Mouse (Mus musculus): ENCODE measurements around the gene Gm28048. TPM values are rescaled to one million over a fixed set of nuclear protein-coding genes. Genes with fewer than 3 reads are reported as not detected.
A peak's percentile ranks its signal among the peaks of the same experiment; 100 is the strongest.

Gm28048 gene
- polyA plus RNA-seq, 1 experiment from 2014 or later, result 14.0 TPM

DNA sequence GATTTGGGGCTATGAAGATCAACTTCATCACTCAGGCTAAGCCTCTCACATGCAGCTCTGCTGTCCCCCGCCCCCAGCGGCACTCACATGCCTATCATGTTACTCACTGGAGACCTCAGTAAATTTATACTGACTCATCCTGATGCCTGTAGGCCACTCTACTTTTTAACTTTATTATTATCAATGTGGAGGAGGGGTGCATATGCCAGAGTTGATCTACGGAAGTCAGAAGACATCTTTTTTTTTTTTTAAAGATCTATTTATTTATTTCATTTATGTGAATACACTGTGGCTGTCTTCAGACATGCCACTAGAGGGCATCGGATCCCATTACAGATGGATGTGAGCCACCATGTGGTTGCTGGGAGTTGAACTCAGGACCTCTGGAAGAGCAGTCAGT is 16.4 kb downstream of the Gm28048 start:
- Histone ChIP-seq H3K4me2 (replicated peaks; ENCODE audit: low read depth) (no peak overlapping the region), H3K9ac (ENCODE audit: low read length) (no peak overlapping the region), H3K4me3 (ENCODE audit: low read depth, low read length) (no peak overlapping the region), H3K4me1 (replicated peaks; ENCODE audit: control insufficient read depth, insufficient read depth) (no peaks in the 10 kb centered on the region), H3K27ac (replicated peaks) (no peak overlapping the region), H3K9me3 (ENCODE audit: control insufficient read depth, low read length) (0 out of 2 replicates have a peak, but pooled peaks cover 3% of the 10 kb centered on the region), H3K36me3 (ENCODE audit: control insufficient read depth, insufficient read depth, low read length) (no peaks in the 10 kb centered on the region), H3K27me3 (ENCODE audit: control insufficient read depth, insufficient read depth, low read length) (no peaks in the 10 kb centered on the region)
- ATAC-seq (ENCODE audit: low FRiP score, low TSS enrichment), result no peak
- TF ChIP-seq CTCF (IDR thresholded peaks at IDR 0.05; ENCODE audit: low read depth) (peak; percentile 62), EP300 (optimal IDR thresholded peaks at IDR 0.05) (no peak)
- 68% methylated on average over 4 of the region's 4 CpGs for WGBS
- DNase-seq (ENCODE audit: low spot score), result no peak

DNA sequence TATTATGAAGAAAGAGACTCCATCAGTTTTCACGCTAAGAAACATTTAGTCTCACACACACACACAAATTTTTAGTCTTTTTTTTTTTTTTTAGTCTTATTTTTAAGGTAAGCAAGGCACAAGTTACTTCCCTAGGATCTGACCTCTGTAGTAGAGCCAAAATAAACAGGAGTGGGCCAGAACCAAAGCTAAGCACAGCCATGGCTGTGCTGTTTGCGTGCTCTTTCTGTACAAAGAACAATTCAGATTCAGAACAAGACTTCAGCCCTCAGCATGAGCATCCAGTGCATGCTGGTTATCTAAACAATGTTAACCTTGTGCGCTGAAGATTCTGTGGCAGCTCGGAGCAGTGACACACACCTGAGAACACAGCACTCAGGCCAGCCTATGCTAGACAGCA is 17.5 kb downstream of the Gm28048 start:
- WGBS, result 73% methylated on average over 4 of the region's 4 CpGs
- Histone ChIP-seq H3K9me3 (ENCODE audit: control insufficient read depth, low read length) (0 out of 2 replicates have a peak, but pooled peaks cover 3% of the 10 kb centered on the region), H3K27ac (replicated peaks) (no peak overlapping the region), H3K36me3 (ENCODE audit: control insufficient read depth, insufficient read depth, low read length) (no peaks in the 10 kb centered on the region), H3K27me3 (ENCODE audit: control insufficient read depth, insufficient read depth, low read length) (no peaks in the 10 kb centered on the region), H3K4me1 (replicated peaks; ENCODE audit: control insufficient read depth, insufficient read depth) (no peaks in the 10 kb centered on the region), H3K4me3 (ENCODE audit: low read depth, low read length) (no peak overlapping the region), H3K9ac (ENCODE audit: low read length) (no peak overlapping the region), H3K4me2 (replicated peaks; ENCODE audit: low read depth) (no peak overlapping the region)
- TF ChIP-seq CTCF (IDR thresholded peaks at IDR 0.05; ENCODE audit: low read depth) (no peak), EP300 (optimal IDR thresholded peaks at IDR 0.05) (no peak)
- ATAC-seq (ENCODE audit: low FRiP score, low TSS enrichment), result no peak
- no peak for DNase-seq (ENCODE audit: low spot score)

DNA sequence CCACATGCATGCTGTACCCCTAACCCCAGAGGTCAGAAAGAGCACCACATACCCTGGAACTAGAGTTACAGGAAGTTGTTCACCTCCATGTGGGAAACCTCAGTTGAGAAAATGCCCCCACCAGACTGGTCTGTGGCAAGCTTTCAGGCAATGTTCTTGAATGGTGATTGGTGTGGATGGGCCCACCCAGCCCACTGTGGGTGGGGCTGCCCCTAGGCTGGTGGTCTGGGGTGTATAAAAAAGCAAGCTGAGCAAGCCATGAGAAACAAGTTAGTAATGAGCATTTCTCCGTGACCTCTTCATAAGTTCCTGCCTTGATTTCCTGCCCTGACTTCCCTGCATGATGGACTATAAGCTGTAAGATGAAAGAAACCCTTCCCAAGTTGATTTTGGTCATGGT is 19.8 kb downstream of the Gm28048 start:
- H3K9me3 ChIP-seq (ENCODE audit: control insufficient read depth, low read length), result no peaks in the 10 kb centered on the region
- no peak overlapping the region for H3K4me3 ChIP-seq (ENCODE audit: low read depth, low read length)
- H3K4me1 ChIP-seq (replicated peaks; ENCODE audit: control insufficient read depth, insufficient read depth), result no peaks in the 10 kb centered on the region
- H3K9ac ChIP-seq (ENCODE audit: low read length), result no peak overlapping the region
- H3K4me2 ChIP-seq (replicated peaks; ENCODE audit: low read depth), result no peak overlapping the region
- 0 out of 2 replicates have a peak, but pooled peaks cover 2% of the 10 kb centered on the region for H3K36me3 ChIP-seq (ENCODE audit: control insufficient read depth, insufficient read depth, low read length)
- H3K27ac ChIP-seq (replicated peaks), result no peak overlapping the region
- no peak for ATAC-seq (ENCODE audit: low FRiP score, low TSS enrichment)
- no peak for TF ChIP-seq EP300 (optimal IDR thresholded peaks at IDR 0.05)
- TF ChIP-seq CTCF (IDR thresholded peaks at IDR 0.05; ENCODE audit: low read depth), result no peak
- H3K27me3 ChIP-seq (ENCODE audit: control insufficient read depth, insufficient read depth, low read length), result no peaks in the 10 kb centered on the region
- no peak for DNase-seq (ENCODE audit: low spot score)
- WGBS, result 88% methylated on average over 1 of the region's 1 CpGs

DNA sequence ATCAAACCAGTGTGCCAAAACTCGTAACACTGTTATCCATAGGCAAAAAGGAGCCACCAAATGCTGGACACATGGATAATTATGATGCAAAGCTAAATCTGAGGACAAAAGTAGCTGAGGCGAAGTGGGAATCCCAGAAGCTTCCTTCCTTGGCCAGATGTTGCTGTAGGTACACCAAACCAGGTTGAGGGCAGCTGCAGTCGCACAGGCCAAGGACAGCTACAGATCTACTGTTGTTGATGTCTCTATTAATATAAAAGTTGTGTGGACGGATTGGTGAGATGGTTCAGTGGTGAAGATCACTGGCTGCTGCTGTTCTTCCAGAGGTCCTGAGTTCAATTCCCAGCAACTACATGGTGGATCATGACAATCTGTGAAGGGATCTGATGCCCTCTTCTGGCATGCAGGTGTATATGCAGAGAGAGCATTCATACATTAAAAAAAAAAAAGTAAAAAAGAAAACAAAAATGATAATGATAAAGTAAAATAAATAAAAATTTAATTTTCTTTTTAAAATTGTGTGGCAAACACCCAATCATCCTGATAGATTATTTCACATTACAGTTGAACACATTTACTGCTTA is 24.0 kb downstream of the Gm28048 start:
- Histone ChIP-seq H3K4me3 (ENCODE audit: low read depth, low read length) (no peak overlapping the region), H3K4me1 (replicated peaks; ENCODE audit: control insufficient read depth, insufficient read depth) (no peaks in the 10 kb centered on the region; the same call in 1 of the 2 replicates)

DNA sequence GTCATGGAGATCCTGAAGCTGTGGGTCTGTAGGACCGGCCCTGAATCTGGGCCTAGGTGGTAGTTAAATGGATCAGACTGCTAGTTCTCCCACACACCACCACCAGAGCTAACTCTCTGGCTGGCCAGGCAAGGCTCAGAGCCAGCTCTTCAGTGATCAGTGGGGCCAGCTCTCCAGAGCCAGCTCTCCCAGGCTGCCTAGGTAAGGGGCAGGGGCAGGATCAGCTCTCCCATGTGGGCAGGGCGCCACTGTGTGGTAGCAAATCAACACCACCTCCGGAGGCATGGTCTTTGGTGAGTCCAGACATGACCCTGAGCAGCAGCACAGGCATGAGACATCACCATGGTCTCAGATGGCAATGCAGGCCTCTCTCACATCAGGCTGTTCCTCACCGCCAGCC is 25.1 kb downstream of the Gm28048 start:
- 75% methylated on average over 4 of the region's 4 CpGs for WGBS
- no peaks in the 10 kb centered on the region for H3K9me3 ChIP-seq (ENCODE audit: control insufficient read depth, low read length)
- H3K27me3 ChIP-seq (ENCODE audit: control insufficient read depth, insufficient read depth, low read length), result no peaks in the 10 kb centered on the region
- no peaks in the 10 kb centered on the region; the same call in 1 of the 2 replicates for H3K4me1 ChIP-seq (replicated peaks; ENCODE audit: control insufficient read depth, insufficient read depth)
- peaks cover 2% of the 10 kb centered on the region; the same call in 1 of the 2 replicates for H3K36me3 ChIP-seq (ENCODE audit: control insufficient read depth, insufficient read depth, low read length)
- H3K27ac ChIP-seq (replicated peaks), result no peak overlapping the region
- DNase-seq (ENCODE audit: low spot score) (peak; percentile 72), ATAC-seq (ENCODE audit: low FRiP score, low TSS enrichment) (peak; percentile 82)
- TF ChIP-seq EP300 (optimal IDR thresholded peaks at IDR 0.05) (no peak), CTCF (IDR thresholded peaks at IDR 0.05; ENCODE audit: low read depth) (peak; percentile 84)
- H3K4me2 ChIP-seq (replicated peaks; ENCODE audit: low read depth), result no peak overlapping the region
- no peak overlapping the region for H3K9ac ChIP-seq (ENCODE audit: low read length)
- H3K4me3 ChIP-seq (ENCODE audit: low read depth, low read length), result no peak overlapping the region

More for the DNA sequence above, 24.0 kb downstream of the Gm28048 start:
- Histone ChIP-seq H3K9me3 (ENCODE audit: control insufficient read depth, low read length) (no peaks in the 10 kb centered on the region), H3K4me2 (replicated peaks; ENCODE audit: low read depth) (no peak overlapping the region), H3K36me3 (ENCODE audit: control insufficient read depth, insufficient read depth, low read length) (peaks cover 2% of the 10 kb centered on the region; the same call in 1 of the 2 replicates), H3K9ac (ENCODE audit: low read length) (no peak overlapping the region), H3K27me3 (ENCODE audit: control insufficient read depth, insufficient read depth, low read length) (no peaks in the 10 kb centered on the region), H3K27ac (replicated peaks) (no peak overlapping the region)
- WGBS, result 85% methylated on average over 4 of the region's 4 CpGs
- TF ChIP-seq CTCF (IDR thresholded peaks at IDR 0.05; ENCODE audit: low read depth) (peak; percentile 73), EP300 (optimal IDR thresholded peaks at IDR 0.05) (no peak)
- ATAC-seq (ENCODE audit: low FRiP score, low TSS enrichment) (no peak), DNase-seq (ENCODE audit: low spot score) (no peak)

DNA sequence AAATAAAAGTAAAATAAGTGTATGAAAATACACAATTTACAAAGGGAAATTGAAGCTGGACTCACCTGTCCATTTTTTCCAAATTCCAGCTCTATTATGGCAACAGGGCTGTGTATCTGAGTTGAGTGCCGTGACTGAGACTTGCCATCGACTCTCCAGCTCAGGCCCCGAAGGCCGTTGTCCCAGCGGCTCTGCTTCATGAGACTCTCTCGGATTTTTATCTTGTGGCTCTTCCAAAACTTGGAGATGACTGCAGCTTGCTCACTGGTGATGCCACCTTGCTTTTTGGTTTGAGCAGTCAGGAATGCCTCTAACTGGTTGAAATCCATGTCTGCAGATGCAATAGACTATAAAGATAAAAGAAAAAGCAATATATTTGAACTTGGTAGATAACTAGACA is 25.5 kb downstream of the Gm28048 start:
- no peak for ATAC-seq (ENCODE audit: low FRiP score, low TSS enrichment)
- TF ChIP-seq CTCF (IDR thresholded peaks at IDR 0.05; ENCODE audit: low read depth) (no peak), EP300 (optimal IDR thresholded peaks at IDR 0.05) (no peak)
- 93% methylated on average over 6 of the region's 6 CpGs for WGBS
- Histone ChIP-seq H3K9me3 (ENCODE audit: control insufficient read depth, low read length) (no peaks in the 10 kb centered on the region), H3K4me1 (replicated peaks; ENCODE audit: control insufficient read depth, insufficient read depth) (no peaks in the 10 kb centered on the region; the same call in 1 of the 2 replicates), H3K27ac (replicated peaks) (no peak overlapping the region), H3K4me3 (ENCODE audit: low read depth, low read length) (no peak overlapping the region), H3K9ac (ENCODE audit: low read length) (no peak overlapping the region), H3K36me3 (ENCODE audit: control insufficient read depth, insufficient read depth, low read length) (peaks cover 2% of the 10 kb centered on the region; the same call in 1 of the 2 replicates), H3K27me3 (ENCODE audit: control insufficient read depth, insufficient read depth, low read length) (no peaks in the 10 kb centered on the region), H3K4me2 (replicated peaks; ENCODE audit: low read depth) (no peak overlapping the region)
- no peak for DNase-seq (ENCODE audit: low spot score)
